Mouse (Mus musculus) hindbrain, postnatal 0 days (tissue): ENCODE measurements around the gene Shisa6. TPM values are rescaled to one million over a fixed set of nuclear protein-coding genes. Genes with fewer than 3 reads are reported as not detected.
A peak's percentile ranks its signal among the peaks of the same experiment; 100 is the strongest.

Experiments used
- ATAC-seq: fragments of 200-750 bp; cut with Nextera tagmentation; 2 replicates; pipeline ENCODE4 v1.8.0; 2017; ENCODE audit warnings: mild to moderate bottlenecking, moderate TSS enrichment, moderate library complexity
- DNase-seq: peaks from one replicate; pipeline ENCODE4 v3.0.0-alpha.2; 2015; ENCODE audit warnings: low spot score
- H3K27ac ChIP-seq: fragments of 300-500 bp; sonication (generic); 2 replicates; pipeline ENCODE4 v1.5.1; 2014; ENCODE audit warnings: mild to moderate bottlenecking
- H3K27me3 ChIP-seq: fragments of 300-500 bp; sonication (generic); 2 replicates; pipeline ENCODE4 v1.6.1; 2014; ENCODE audit warnings: low read length, mixed read lengths; ENCODE audit not compliant: insufficient read depth
- H3K36me3 ChIP-seq: fragments of 300-500 bp; sonication (generic); 2 replicates; pipeline ENCODE4 v1.6.1; 2014; ENCODE audit warnings: low read length, mixed read lengths; ENCODE audit not compliant: insufficient read depth
- H3K4me1 ChIP-seq: fragments of 300-500 bp; sonication (generic); 2 replicates; pipeline ENCODE4 v1.6.1; 2014; ENCODE audit warnings: antibody characterized with exemption, low read length, mixed read lengths; ENCODE audit not compliant: insufficient read depth
- H3K4me2 ChIP-seq: fragments of 300-500 bp; sonication (generic); 2 replicates; pipeline ENCODE4 v1.6.1; 2014; ENCODE audit warnings: low read depth, mild to moderate bottlenecking, low read length, moderate library complexity, mixed read lengths
- H3K4me3 ChIP-seq: fragments of 300-500 bp; sonication (generic); 2 replicates; pipeline ENCODE4 v1.5.1; 2014; ENCODE audit warnings: low read length
- H3K9ac ChIP-seq: fragments of 300-500 bp; sonication (generic); replicated peaks from 2 replicates; pipeline ENCODE4 v1.6.1; 2014; ENCODE audit warnings: mild to moderate bottlenecking, low read length, moderate library complexity, mixed read lengths
- H3K9me3 ChIP-seq: fragments of 300-500 bp; sonication (generic); 2 replicates; pipeline ENCODE4 v1.6.1; 2016; ENCODE audit warnings: low read length, mixed read lengths
- CTCF ChIP-seq: IDR thresholded peaks from 2 replicates; pipeline ENCODE4 v1.5.1; 2016; ENCODE audit warnings: antibody characterized with exemption, control low read depth, low read depth
- WGBS: fragments of 180-500 bp; shearing (Covaris S2); extraction: QIAGEN DNeasy Blood & Tissue Kit; methylation state at CpG from one replicate; pipeline ENCODE4 v1.1.7; 2014; 5-methylcytosine and 5-hydroxymethylcytosine counted together
- polyA plus RNA-seq: library from polyadenylated mRNA; unstranded; fragments of >200 nt; fragmentation: Nextera tagmentation; extraction: Ambion mirVana; gene quantifications from 2 replicates; pipeline ENCODE4 v1.2.1, GENCODE M21; 2015
- total RNA-seq: library from RNA; depleted of rRNA; stranded (reverse); fragments of >200 nt; gene quantifications from 2 replicates; pipeline ENCODE4 v1.2.3, GENCODE M21; 2014

The Shisa6 gene
- total and polyA plus RNA-seq, 2 experiments from 2014 or later, result 3.7 to 12.6 TPM

DNA sequence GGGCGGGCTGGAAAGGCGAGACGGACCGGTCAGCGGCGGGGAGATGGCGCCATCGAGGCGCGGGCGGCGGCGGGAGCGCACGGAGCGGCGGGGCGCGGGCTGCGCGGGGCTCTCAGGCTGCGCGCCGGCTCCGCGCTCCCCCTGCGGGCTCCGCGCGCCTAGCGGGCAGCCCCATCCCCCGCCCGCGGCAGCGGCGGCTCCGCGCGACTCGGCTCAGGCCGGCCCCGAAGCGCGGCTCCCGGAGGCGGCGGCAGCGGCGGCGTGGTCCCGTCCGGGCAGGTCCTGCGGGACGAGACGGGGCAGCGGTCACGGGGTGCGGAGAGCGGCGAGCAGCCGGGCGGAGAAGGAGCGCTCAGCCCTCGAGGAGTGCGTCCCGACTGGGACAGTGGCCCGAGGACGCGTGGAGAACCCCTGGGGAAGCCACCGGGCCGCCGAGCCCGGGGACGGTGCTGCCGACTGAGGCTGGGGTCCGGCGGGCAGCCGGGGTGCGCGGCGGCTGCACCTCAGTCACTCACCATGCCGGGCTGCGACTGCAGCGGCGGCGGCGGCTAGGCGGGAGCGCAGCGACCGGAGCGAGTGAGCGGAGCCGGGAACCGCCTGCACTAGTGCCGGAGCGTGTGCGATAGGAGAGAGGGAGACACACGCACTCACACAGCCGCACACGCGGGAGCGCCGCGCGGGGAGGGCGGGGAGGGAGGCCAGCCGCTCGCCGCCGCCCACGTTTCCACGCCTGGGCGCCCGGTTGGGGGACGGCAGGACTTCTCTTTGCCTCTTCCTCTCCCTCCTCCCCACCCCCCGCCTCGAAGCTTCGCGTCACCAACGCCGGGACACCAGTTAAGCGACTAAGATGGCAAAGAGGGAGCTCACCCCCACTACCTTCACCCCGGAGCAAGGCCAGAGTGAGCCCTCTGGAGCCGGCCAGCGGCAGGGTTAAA is 549 bp upstream of the Shisa6 start:
- Histone ChIP-seq H3K9me3 (no peaks in the 10 kb centered on the region), H3K27me3 (peaks cover 16% of the 10 kb centered on the region), H3K9ac (peak overlapping the region; percentile 68), H3K36me3 (no peaks in the 10 kb centered on the region), H3K4me2 (peak overlapping the region; percentile 86), H3K4me3 (peak overlapping the region; percentile 67), H3K4me1 (no peaks in the 10 kb centered on the region), H3K27ac (peak overlapping the region; percentile 60; the same call in 1 of the 2 replicates)
- ATAC-seq (peak; percentile 83), DNase-seq (peak; percentile 51)
- 1% methylated on average over 81 of the region's 126 CpGs for WGBS
- no peak for TF ChIP-seq CTCF

GRCm38 (mm10) chr11:66524251-66524650 is 1.5 kb downstream of the Shisa6 start:
- peaks cover 16% of the 10 kb centered on the region for H3K27me3 ChIP-seq
- no peaks in the 10 kb centered on the region for H3K9me3 ChIP-seq
- H3K27ac ChIP-seq, result no peak overlapping the region

GRCm38 (mm10) chr11:66522376-66522775 is 3.4 kb downstream of the Shisa6 start:
- no peak overlapping the region for H3K9ac ChIP-seq
- H3K4me2 ChIP-seq, result peak overlapping the region; percentile 86
- H3K4me3 ChIP-seq, result no peak overlapping the region
- no peaks in the 10 kb centered on the region for H3K4me1 ChIP-seq
- DNase-seq (no peak), ATAC-seq (no peak)
- no peak overlapping the region for H3K27ac ChIP-seq
- H3K9me3 ChIP-seq, result no peaks in the 10 kb centered on the region
- peaks cover 16% of the 10 kb centered on the region for H3K27me3 ChIP-seq
- TF ChIP-seq CTCF, result no peak
- WGBS, result 60% methylated on average over 4 of the region's 4 CpGs
- H3K36me3 ChIP-seq, result no peaks in the 10 kb centered on the region

More at GRCm38 (mm10) chr11:66524251-66524650, 1.5 kb downstream of the Shisa6 start:
- no peak for ATAC-seq
- no peak for TF ChIP-seq CTCF
- Histone ChIP-seq H3K36me3 (no peaks in the 10 kb centered on the region), H3K4me3 (peak overlapping the region; percentile 67), H3K4me2 (peak overlapping the region; percentile 86), H3K9ac (0 out of 2 replicates have a peak overlapping the region, but pooled peaks have one; percentile 68), H3K4me1 (no peaks in the 10 kb centered on the region)
- WGBS, result 37% methylated on average over 4 of the region's 4 CpGs
- peak; percentile 30 for DNase-seq

DNA sequence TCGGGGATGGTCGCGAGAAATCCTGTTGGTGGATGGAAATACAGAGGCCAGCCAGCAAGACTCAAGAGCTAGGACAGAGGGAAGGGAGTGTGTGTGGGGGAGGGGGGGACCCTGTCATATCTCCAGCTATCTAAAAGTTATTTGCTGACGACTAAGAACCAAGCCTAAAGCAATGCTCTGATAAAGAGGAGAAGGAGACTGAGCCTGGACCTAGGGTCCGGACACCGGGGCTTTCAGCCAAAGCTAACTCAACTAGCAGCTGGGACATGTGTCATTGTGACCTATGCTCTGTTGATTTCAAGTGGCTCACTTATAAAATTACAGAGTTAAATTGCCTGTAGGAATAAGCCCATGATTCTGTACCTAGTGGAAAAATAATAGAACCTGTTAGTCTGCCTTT is 6.4 kb downstream of the Shisa6 start:
- 84% methylated on average over 6 of the region's 6 CpGs for WGBS
- Histone ChIP-seq H3K4me3 (no peak overlapping the region), H3K9me3 (no peaks in the 10 kb centered on the region), H3K9ac (no peak overlapping the region), H3K27ac (no peak overlapping the region), H3K4me2 (no peak overlapping the region), H3K4me1 (no peaks in the 10 kb centered on the region), H3K27me3 (peaks cover 6% of the 10 kb centered on the region; the same call in 1 of the 2 replicates), H3K36me3 (no peaks in the 10 kb centered on the region)
- ATAC-seq (no peak), DNase-seq (no peak)
- no peak for TF ChIP-seq CTCF

DNA sequence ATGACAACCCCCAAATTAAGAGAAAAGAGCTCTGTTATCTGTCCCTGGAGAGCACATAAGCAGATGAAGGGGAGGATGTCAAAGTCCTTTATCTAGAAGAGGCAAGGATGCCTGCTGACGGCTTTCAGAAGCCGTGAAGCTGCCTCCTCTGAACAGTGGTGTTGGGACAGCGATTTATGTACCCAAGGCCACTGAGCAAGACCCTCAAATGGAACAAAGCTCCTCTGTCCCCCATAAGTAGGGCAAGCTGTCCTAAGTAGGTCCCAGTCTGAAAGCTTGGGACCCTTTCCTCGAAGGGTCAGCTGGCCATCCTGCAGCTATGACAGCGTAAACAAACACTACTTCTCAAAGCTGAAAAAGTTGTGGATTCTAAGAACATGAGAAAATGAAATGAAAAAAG is 11.4 kb downstream of the Shisa6 start:
- Histone ChIP-seq H3K9ac (no peak overlapping the region), H3K4me2 (no peak overlapping the region), H3K4me1 (no peaks in the 10 kb centered on the region), H3K27ac (no peak overlapping the region), H3K36me3 (no peaks in the 10 kb centered on the region), H3K4me3 (no peak overlapping the region), H3K9me3 (no peaks in the 10 kb centered on the region), H3K27me3 (no peaks in the 10 kb centered on the region)
- DNase-seq (no peak), ATAC-seq (no peak)
- 85% methylated on average over 5 of the region's 5 CpGs for WGBS
- TF ChIP-seq CTCF, result no peak

DNA sequence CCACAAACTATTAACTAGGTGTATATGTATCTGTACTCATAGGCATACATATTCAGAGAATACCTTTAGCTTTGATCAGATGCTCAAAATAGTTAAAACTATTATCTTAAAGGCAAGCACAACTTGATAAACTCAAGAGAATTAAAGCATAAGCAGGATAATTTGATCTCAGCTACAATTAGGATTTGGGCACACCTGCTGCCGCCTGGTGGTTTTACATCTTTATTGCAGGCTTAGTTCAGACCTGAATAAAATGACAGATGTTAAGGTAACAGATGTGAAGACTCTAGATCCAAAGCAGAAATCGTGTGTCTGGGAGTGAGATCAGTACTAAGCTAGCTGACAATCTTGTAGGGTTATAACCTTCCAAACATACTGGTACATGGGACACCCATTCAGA is 24.8 kb downstream of the Shisa6 start:
- H3K4me2 ChIP-seq, result no peak overlapping the region
- H3K9me3 ChIP-seq, result no peaks in the 10 kb centered on the region
- no peaks in the 10 kb centered on the region for H3K36me3 ChIP-seq
- H3K4me3 ChIP-seq, result no peak overlapping the region
- no peaks in the 10 kb centered on the region for H3K4me1 ChIP-seq
- no peak for ATAC-seq
- no peak overlapping the region for H3K9ac ChIP-seq
- H3K27ac ChIP-seq, result no peak overlapping the region
- 72% methylated on average over 2 of the region's 2 CpGs for WGBS
- TF ChIP-seq CTCF, result peak; percentile 28
- H3K27me3 ChIP-seq, result no peaks in the 10 kb centered on the region
- no peak for DNase-seq

DNA sequence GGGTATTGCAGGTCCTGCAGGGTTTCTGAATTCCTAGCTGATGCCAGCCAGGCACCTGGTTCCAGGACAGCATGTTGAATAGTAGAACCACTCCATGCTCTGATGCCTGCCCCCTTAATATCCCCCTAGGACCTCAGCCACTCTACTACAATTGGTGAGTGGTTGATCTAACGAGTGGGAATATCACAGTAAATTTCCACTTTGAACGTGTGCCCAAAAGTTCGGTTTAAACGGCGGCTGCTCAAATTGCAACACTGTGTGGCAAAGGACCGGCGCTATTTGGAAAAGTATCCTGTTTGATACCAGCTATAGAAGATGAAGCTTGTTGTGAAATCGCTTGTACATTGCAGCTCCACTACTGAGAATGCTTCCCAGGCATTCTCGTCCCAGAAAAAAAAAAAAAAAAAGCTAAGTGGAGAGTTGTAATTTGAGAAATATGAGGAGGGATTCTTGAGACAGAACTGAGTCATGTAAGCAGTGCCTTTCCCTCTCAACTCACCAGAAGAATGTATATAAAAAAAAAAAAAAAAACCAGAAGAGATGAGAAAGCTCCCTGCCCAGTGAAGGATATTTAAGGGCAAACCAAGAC is 26.8 kb downstream of the Shisa6 start:
- Histone ChIP-seq H3K4me1 (no peaks in the 10 kb centered on the region), H3K9ac (no peak overlapping the region), H3K27ac (no peak overlapping the region), H3K27me3 (no peaks in the 10 kb centered on the region), H3K9me3 (no peaks in the 10 kb centered on the region), H3K4me2 (no peak overlapping the region), H3K4me3 (no peak overlapping the region), H3K36me3 (no peaks in the 10 kb centered on the region)
- 79% methylated on average over 9 of the region's 9 CpGs for WGBS
- DNase-seq (no peak), ATAC-seq (no peak)
- no peak for TF ChIP-seq CTCF
